Mouse (Mus musculus) T-helper 17 cell (primary cell): ENCODE results near the gene I0C0044D17Rik.

Experiments used
- in situ Hi-C, 2 experiments: fragments of 300-600 bp; cut with MboI, MseI; formaldehyde crosslinking; loops; 1 replicate in 1 of 2; 2 replicates in 1 of 2; pipeline ENCODE4 v1.15.1; 2025; ENCODE audit warnings: high pct_unique_total_duplicates in 2 of 2

The I0C0044D17Rik gene

GRCm38 (mm10) chr4:98778219-98778618, 45.4 kb downstream of the I0C0044D17Rik start:
- in situ Hi-C loops: no loop called here

GRCm38 (mm10) chr4:98777464-98777863, 46.2 kb downstream of the I0C0044D17Rik start:
- in situ Hi-C loops: no loop called here

- in situ Hi-C loops: no loop called here
These were observed 46.8 kb downstream of the I0C0044D17Rik start for GRCm38 (mm10) chr4:98776721-98777427.

GRCm38 (mm10) chr4:98773785-98774184, 49.9 kb downstream of the I0C0044D17Rik start:
- in situ Hi-C loops: no loop called here
